Mouse (Mus musculus): ENCODE measurements around the gene Dnajb4. TPM values are rescaled to one million over a fixed set of nuclear protein-coding genes. Genes with fewer than 3 reads are reported as not detected.
"Not testable (repeated sequence)": the region's sequence is repeated elsewhere in the genome, so short reads cannot be mapped to it uniquely, and the experiment has no call there.

Gene Dnajb4
- total RNA-seq (2014; rRNA removed) = 36.1 and 39.7 TPM in 2 replicates
- polyA plus RNA-seq (2015; fragmentation: Nextera tagmentation; extraction: Ambion mirVana) = 28.9 and 41.5 TPM in 2 replicates

DNA sequence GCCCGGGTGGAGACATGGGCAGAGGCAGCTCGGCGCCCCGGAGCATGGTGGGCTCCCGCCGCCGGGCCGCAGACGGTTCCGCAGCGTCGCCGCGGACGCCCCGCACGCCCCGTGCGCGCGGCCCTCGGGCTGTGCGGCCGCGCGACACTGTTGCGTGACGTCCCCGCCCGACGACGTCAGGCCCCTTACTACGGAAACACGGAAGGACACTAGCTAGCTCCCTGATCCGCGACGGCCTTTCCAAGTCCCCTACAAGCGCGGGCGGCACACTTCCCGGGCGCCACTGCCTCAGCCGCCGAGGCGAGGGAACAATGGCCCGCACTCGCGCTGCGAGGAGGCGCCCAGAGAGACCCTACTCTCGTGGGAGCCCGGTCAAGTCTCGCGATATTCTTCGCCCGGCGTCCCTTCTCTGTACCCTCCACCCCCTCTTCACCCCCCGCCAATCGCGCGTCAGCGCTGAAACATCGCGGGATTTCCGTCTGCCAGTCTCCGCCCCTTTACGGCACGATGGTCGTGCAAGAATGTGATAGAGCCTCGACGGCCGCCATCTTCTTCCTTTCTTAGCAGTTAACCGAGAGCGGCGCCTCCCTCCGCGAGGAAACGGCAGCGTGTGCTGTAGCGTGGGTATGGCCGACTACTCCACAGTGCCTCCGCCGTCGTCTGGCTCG is at the start of gene Dnajb4, which contains the start of gene Fubp1:
Dnajb4 (minus strand) TSS at position 336 of the 668 bp plus-strand sequence.
Fubp1 (plus strand) TSS at position 456 of the 668 bp plus-strand sequence.
- Histone ChIP-seq H3K9ac (peak within 1 kb of the TSS; percentile 100), H3K36me3 (ENCODE audit: insufficient read depth) (no peaks in the 10 kb centered on the region), H3K4me3 (ENCODE audit: low read depth, low read length) (peak within 1 kb of the TSS; percentile 97), H3K9me3 (ENCODE audit: low read length) (no peaks in the 10 kb centered on the region), H3K4me2 (ENCODE audit: low read depth) (peak within 1 kb of the TSS; percentile 58), H3K4me1 (ENCODE audit: insufficient read depth) (peaks cover 22% of the 10 kb centered on the region), H3K27me3 (ENCODE audit: insufficient read depth, low read length) (no peaks in the 10 kb centered on the region), H3K27ac (ENCODE audit: low read depth, low read length) (peak within 1 kb of the TSS; percentile 100)
- peak; percentile 100 for DNase-seq
- peak; percentile 96 for ATAC-seq
- no peak for TF ChIP-seq CTCF (IDR thresholded peaks at IDR 0.05; ENCODE audit: low read depth)
- under 1% methylated on average over 85 of the region's 85 CpGs for WGBS

GRCm38 (mm10) chr3:152259409-152259808 is 49.3 kb upstream of the Dnajb4 start:
- H3K4me3 ChIP-seq (ENCODE audit: low read depth, low read length); H3K9me3 ChIP-seq (ENCODE audit: low read length); H3K4me1 ChIP-seq (ENCODE audit: insufficient read depth); H3K4me2 ChIP-seq (ENCODE audit: low read depth); H3K27ac ChIP-seq (ENCODE audit: low read depth, low read length); H3K9ac ChIP-seq; H3K36me3 ChIP-seq (ENCODE audit: insufficient read depth); H3K27me3 ChIP-seq (ENCODE audit: insufficient read depth, low read length): not testable (repeated sequence)
- ATAC-seq (peak; percentile 55), DNase-seq (peak; percentile 75)
- peak; percentile 83 for TF ChIP-seq CTCF (IDR thresholded peaks at IDR 0.05; ENCODE audit: low read depth)
- 42% methylated on average over 6 of the region's 9 CpGs for WGBS

DNA sequence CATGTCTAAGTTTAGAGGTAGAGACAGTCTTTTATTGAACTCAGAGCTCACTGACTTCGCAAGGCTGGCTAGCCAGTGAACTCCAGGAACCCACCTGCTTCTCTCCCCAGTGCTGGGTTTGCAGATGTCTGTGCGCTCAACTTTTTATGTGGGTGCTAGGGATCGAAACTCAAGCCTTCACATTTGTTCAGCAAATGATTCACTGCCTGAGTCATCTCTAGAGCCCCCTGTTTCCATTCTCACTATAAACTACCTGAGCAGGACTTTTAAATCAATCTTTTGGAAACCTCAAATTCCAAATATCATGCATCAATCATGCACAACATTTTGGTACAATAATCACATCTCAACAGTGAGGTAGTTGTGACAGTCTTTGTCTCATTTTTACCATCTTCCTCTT is 47.4 kb upstream of the Dnajb4 start:
- Histone ChIP-seq H3K36me3 (ENCODE audit: insufficient read depth) (no peaks in the 10 kb centered on the region), H3K27me3 (ENCODE audit: insufficient read depth, low read length) (no peaks in the 10 kb centered on the region; the same call in 1 of the 2 replicates), H3K9me3 (ENCODE audit: low read length) (no peaks in the 10 kb centered on the region), H3K4me3 (ENCODE audit: low read depth, low read length) (no peak overlapping the region), H3K4me2 (ENCODE audit: low read depth) (no peak overlapping the region), H3K27ac (ENCODE audit: low read depth, low read length) (no peak overlapping the region), H3K9ac (no peak overlapping the region), H3K4me1 (ENCODE audit: insufficient read depth) (no peaks in the 10 kb centered on the region)
- TF ChIP-seq CTCF (IDR thresholded peaks at IDR 0.05; ENCODE audit: low read depth) = no peak
- ATAC-seq = no peak
- 85% methylated on average over 3 of the region's 3 CpGs for WGBS
- DNase-seq = no peak

GRCm38 (mm10) chr3:152250487-152250886 is 40.4 kb upstream of the Dnajb4 start:
- no peak overlapping the region for H3K9ac ChIP-seq
- no peaks in the 10 kb centered on the region for H3K27me3 ChIP-seq (ENCODE audit: insufficient read depth, low read length)
- H3K4me3 ChIP-seq (ENCODE audit: low read depth, low read length) = no peak overlapping the region
- H3K27ac ChIP-seq (ENCODE audit: low read depth, low read length) = no peak overlapping the region
- no peak for ATAC-seq
- H3K9me3 ChIP-seq (ENCODE audit: low read length) = no peaks in the 10 kb centered on the region
- no peak for DNase-seq
- WGBS = 90% methylated on average over 1 of the region's 1 CpGs
- H3K36me3 ChIP-seq (ENCODE audit: insufficient read depth) = no peaks in the 10 kb centered on the region
- no peak for TF ChIP-seq CTCF (IDR thresholded peaks at IDR 0.05; ENCODE audit: low read depth)
- no peak overlapping the region for H3K4me2 ChIP-seq (ENCODE audit: low read depth)
- no peaks in the 10 kb centered on the region for H3K4me1 ChIP-seq (ENCODE audit: insufficient read depth)

DNA sequence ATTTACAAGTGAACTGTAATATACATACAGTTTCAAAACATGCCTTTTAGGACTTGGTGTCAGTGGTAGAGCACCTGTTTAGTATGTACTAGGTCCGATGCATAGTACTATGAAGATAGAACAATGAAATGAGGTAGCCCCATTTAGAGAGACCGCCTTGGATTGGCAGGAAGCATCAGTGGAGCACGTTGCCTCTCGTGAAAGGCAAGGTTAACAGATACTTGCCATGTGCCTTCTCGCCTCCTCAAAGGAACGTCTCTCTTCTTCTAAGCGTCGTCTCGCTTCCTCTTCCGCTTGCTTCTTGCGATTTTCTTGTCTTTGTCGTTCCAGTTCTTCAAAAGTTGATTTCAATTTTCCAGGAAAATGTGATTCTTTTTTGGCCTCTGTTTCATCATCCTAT is 37.6 kb upstream of the Dnajb4 start:
- Histone ChIP-seq H3K4me1 (ENCODE audit: insufficient read depth) (no peaks in the 10 kb centered on the region), H3K36me3 (ENCODE audit: insufficient read depth) (no peaks in the 10 kb centered on the region), H3K4me2 (ENCODE audit: low read depth) (no peak overlapping the region), H3K9ac (no peak overlapping the region), H3K9me3 (ENCODE audit: low read length) (no peaks in the 10 kb centered on the region), H3K27ac (ENCODE audit: low read depth, low read length) (no peak overlapping the region), H3K4me3 (ENCODE audit: low read depth, low read length) (no peak overlapping the region), H3K27me3 (ENCODE audit: insufficient read depth, low read length) (no peaks in the 10 kb centered on the region)
- DNase-seq (no peak), ATAC-seq (no peak)
- 93% methylated on average over 12 of the region's 12 CpGs for WGBS
- no peak for TF ChIP-seq CTCF (IDR thresholded peaks at IDR 0.05; ENCODE audit: low read depth)

- TF ChIP-seq CTCF (IDR thresholded peaks at IDR 0.05; ENCODE audit: low read depth) = no peak; the same call in none of the 2 replicates
- Histone ChIP-seq H3K4me1 (ENCODE audit: insufficient read depth) (no peaks in the 10 kb centered on the region), H3K4me2 (ENCODE audit: low read depth) (no peak overlapping the region), H3K9ac (no peak overlapping the region), H3K27me3 (ENCODE audit: insufficient read depth, low read length) (no peaks in the 10 kb centered on the region), H3K36me3 (ENCODE audit: insufficient read depth) (no peaks in the 10 kb centered on the region), H3K4me3 (ENCODE audit: low read depth, low read length) (no peak overlapping the region), H3K27ac (ENCODE audit: low read depth, low read length) (no peak overlapping the region), H3K9me3 (ENCODE audit: low read length) (no peaks in the 10 kb centered on the region)
- ATAC-seq (peak; percentile 70), DNase-seq (peak; percentile 48)
- WGBS = 68% methylated on average over 5 of the region's 5 CpGs
Measured at GRCm38 (mm10) chr3:152245273-152245910, 35.3 kb upstream of the Dnajb4 start.

DNA sequence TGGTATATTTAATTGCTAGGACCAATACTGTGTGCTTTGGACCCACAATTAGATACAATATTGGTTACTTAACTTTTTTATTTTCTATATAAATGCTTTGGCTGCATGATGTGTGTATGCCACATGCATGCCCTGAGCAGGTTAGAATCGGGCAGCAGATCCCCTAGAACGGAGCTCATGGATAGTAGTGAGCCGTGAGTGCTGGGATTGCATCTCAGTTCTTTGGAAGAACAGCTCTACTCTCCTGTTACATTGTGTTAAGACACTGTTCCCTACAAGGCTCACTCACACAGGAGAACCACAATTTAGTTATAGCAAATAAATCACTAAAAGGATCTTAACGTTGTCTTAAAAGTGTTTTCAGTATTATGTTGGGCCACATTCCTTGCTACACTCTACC is 33.2 kb upstream of the Dnajb4 start:
- TF ChIP-seq CTCF (IDR thresholded peaks at IDR 0.05; ENCODE audit: low read depth) = no peak
- no peak overlapping the region for H3K9ac ChIP-seq
- H3K27me3 ChIP-seq (ENCODE audit: insufficient read depth, low read length) = no peaks in the 10 kb centered on the region
- H3K36me3 ChIP-seq (ENCODE audit: insufficient read depth) = no peaks in the 10 kb centered on the region
- H3K4me3 ChIP-seq (ENCODE audit: low read depth, low read length) = no peak overlapping the region
- ATAC-seq = no peak
- DNase-seq = no peak
- no peak overlapping the region for H3K27ac ChIP-seq (ENCODE audit: low read depth, low read length)
- no peaks in the 10 kb centered on the region for H3K4me1 ChIP-seq (ENCODE audit: insufficient read depth)
- no peak overlapping the region for H3K4me2 ChIP-seq (ENCODE audit: low read depth)
- 82% methylated on average over 4 of the region's 4 CpGs for whole genome bisulfite sequencing
- no peaks in the 10 kb centered on the region for H3K9me3 ChIP-seq (ENCODE audit: low read length)
